Mouse (Mus musculus): Measurements from ENCODE around the gene Atg4a-ps. TPM values are rescaled to one million over a fixed set of nuclear protein-coding genes. Genes with fewer than 3 reads are reported as not detected.

Gene Atg4a-ps
- polyA plus RNA-seq, 1 experiment from 2014 or later = 0.29 TPM

Small RNA genes lying within 50 kb of the gene (microRNA-seq; reads per million reads assigned to microRNA genes)
- not detected for gene Gm25325 (ENCODE audit: borderline number of aligned reads)

Other genes with a start within 250 kb of the Atg4a-ps start
- 3.2 and 4.5 TPM in 2 replicates for gene Syt6, start 70.8 kb downstream of the Atg4a-ps start, polyA plus RNA-seq (2014; fragmentation: Nextera tagmentation; extraction: Ambion mirVana)
- 25.2 and 26.1 TPM in 2 replicates for gene Olfml3, start 91.9 kb upstream of the Atg4a-ps start, polyA plus RNA-seq (2014; fragmentation: Nextera tagmentation; extraction: Ambion mirVana)
- gene Gm10964, start 93.3 kb upstream of the Atg4a-ps start, polyA plus RNA-seq (2014; fragmentation: Nextera tagmentation; extraction: Ambion mirVana) = not detected in 2 replicates
- 13.8 TPM in 2 replicates for gene Hipk1, start 145.5 kb upstream of the Atg4a-ps start, polyA plus RNA-seq (2014; fragmentation: Nextera tagmentation; extraction: Ambion mirVana)
- gene Dclre1b, start 163.4 kb upstream of the Atg4a-ps start, polyA plus RNA-seq (2014; fragmentation: Nextera tagmentation; extraction: Ambion mirVana) = 38.2 and 40.3 TPM in 2 replicates
- 22.8 and 26.5 TPM in 2 replicates for gene Ap4b1, start 163.5 kb upstream of the Atg4a-ps start, polyA plus RNA-seq (2014; fragmentation: Nextera tagmentation; extraction: Ambion mirVana)
- 0.24 TPM in 1 of 2 replicates, not detected in the other for gene Gm43064, start 163.5 kb upstream of the Atg4a-ps start, polyA plus RNA-seq (2014; fragmentation: Nextera tagmentation; extraction: Ambion mirVana)
- not detected in 2 replicates for gene Bcl2l15, start 186.5 kb upstream of the Atg4a-ps start, polyA plus RNA-seq (2014; fragmentation: Nextera tagmentation; extraction: Ambion mirVana)
- 0.28 and 0.43 TPM in 2 replicates for gene Ptpn22, start 213.7 kb upstream of the Atg4a-ps start, polyA plus RNA-seq (2014; fragmentation: Nextera tagmentation; extraction: Ambion mirVana)

Data from embryonic facial prominence, embryonic 11.5 days (tissue).